Mouse (Mus musculus) spleen, adult 2 months (tissue): Measurements from ENCODE around the gene Gm973.

ENCODE experiments used
- CTCF ChIP-seq: fragments of 200-500 bp; IDR thresholded peaks from 2 replicates; pipeline ENCODE4 v1.5.1; 2011; ENCODE audit warnings: mild to moderate bottlenecking, inconsistent platforms; ENCODE audit not compliant: insufficient read depth, insufficient read length, insufficient replicate concordance; ENCODE audit errors: extremely low read depth
- POLR2A ChIP-seq: fragments of 200-500 bp; IDR thresholded peaks from 2 replicates; pipeline ENCODE4 v1.6.1; 2011; ENCODE audit warnings: low read depth, low read length, inconsistent platforms

- TF ChIP-seq CTCF, result no peak
- no peak for TF ChIP-seq POLR2A
These were observed 33.2 kb upstream of the Gm973 start for GRCm38 (mm10) chr1:59482696-59483520.
